Mouse (Mus musculus): ENCODE measurements around the gene Trim3.

Gene Trim3

DNA sequence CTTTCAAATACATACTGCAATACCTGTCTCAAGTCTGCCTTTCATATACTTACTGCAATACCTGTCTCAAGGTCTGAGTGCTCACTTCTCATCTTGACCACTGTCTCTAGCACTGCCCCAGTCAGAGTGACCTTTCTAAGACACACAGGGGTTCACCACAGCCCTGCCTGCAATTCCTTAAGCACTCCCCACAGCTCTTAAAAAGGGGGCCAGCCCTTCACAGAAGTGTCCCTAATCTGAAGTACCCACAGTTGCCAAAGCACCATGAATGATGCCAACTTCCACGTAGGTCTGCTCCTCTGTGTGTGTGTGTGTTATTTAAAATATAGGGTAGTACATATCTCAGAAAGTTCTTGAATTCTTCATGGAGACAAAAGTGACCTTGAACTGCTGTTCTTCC, 21.6 kb downstream of the Trim3 start:
- no peak for DNase-seq (ENCODE audit: low read depth, low spot score)

DNA sequence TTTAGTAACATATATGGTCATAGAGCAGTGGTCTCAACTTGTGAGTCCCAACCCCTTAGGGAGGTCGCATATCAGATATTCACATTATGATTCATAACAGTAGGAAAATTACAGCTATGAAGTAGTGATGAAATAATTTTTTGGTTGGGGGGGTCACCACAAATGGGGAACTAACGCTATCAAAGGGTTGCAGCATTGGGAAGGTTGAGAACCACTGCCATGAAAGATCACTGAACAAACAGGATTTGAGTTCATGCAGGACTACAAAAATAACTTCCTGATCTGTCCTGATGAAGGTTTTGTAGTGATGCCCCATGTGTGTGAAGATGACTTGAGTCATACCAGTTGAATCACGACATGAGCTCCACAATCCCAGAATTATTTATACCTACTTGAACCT, 24.9 kb downstream of the Trim3 start:
- DNase-seq (ENCODE audit: low read depth, low spot score), result no peak

DNA sequence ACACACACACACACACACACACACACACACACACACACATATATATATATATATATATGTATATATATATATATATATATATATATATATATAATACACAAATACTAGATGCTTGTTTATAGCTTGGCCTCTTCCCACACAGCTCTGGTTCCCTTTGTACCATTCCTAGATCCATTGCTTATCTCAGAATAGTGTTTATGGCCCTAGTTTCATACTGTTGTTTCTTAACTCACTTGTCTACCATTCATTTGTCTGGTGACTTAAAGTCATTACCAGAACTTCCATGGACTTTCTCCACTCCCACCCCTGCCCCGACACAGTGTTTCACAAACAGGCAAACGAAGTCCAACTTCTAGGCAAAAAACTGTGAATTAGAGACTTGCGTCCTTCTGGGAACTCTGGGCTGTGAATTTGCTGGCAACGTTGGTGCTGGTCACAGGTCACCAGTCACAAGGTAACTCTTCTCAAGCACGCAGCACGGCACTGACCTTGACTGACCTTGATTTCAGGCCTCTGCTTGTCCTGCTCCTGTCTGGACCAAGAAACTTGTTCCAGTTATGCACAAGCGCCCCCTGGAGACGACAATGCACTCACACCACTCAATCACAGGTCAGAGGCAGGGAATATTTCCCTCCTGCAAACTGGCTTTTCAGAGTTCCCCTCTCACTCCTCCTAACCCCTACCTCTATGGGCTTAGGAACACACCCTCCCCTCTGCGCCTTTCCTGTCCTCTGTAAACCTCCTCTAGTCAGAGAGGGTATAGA, 30.3 kb downstream of the Trim3 start:
- DNase-seq (ENCODE audit: low read depth, low spot score), result peak; percentile 70

DNA sequence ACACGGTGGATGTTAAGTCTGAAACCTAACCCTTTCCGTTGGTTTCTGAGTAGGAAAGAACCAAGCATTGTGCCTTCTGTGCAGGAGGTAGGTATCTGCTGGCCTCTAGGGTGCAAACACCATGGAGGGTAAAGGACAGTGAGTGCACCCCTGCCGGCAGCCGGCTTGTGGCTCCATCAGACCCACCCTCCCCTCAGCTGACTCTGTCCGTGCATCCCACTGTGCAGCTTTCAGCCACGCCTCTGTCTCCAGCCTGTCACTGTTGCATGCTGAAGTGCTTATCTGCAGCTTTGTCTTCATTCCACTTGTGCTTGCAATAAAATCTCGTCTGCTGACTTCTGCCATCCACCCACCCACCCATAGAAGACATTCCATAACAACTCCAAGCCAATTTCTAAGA, 43.3 kb downstream of the Trim3 start:
- no peak for DNase-seq (ENCODE audit: low read depth, low spot score)

DNA sequence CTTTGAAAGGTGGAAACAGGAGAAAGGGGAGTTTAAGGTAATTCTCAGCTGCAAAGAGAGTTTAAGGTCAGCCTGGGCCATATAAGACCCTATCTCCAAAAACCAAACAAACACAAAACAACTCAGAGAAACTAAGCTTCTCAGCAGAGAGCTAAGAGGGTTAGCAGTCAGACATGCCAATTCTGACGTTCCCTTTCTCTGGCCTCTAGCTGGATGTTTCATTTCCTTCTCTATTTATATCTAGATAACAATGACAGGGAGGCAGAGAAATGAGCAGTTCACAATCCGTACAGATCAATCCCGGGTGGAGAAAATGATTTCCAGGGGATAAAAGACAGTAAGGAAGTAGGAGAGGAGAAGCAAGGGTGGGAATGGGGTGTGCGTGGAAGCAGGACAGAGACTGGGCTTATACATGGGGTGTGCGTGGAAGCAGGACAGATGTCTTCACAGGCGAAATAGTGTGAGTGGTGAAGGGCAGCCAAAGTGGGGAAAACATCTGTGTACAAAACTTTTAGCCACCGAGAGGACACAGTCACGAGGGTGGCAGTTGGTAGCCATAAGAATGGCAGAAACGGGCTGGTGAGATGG, 45.0 kb downstream of the Trim3 start:
- DNase-seq (ENCODE audit: low read depth, low spot score), result no peak

DNA sequence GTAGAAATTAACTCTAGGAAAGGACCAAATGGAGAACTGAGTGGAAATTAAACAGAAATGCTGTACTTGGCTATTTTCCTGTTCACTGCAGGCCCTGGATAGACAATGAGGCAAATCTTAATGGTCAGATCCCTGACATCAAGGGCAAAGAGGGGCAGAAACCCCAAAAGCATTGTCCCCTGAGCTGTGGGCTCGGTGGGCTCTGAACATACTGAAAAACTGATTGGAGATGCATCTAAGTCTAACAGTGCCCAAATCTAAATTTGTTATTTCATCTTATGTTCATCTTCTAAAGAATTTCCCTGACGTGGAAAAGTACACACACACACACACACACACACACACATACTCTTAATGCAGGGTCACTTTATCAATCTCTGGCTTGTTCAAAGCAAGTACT, 51.4 kb downstream of the Trim3 start:
- DNase-seq (ENCODE audit: low read depth, low spot score), result no peak

DNA sequence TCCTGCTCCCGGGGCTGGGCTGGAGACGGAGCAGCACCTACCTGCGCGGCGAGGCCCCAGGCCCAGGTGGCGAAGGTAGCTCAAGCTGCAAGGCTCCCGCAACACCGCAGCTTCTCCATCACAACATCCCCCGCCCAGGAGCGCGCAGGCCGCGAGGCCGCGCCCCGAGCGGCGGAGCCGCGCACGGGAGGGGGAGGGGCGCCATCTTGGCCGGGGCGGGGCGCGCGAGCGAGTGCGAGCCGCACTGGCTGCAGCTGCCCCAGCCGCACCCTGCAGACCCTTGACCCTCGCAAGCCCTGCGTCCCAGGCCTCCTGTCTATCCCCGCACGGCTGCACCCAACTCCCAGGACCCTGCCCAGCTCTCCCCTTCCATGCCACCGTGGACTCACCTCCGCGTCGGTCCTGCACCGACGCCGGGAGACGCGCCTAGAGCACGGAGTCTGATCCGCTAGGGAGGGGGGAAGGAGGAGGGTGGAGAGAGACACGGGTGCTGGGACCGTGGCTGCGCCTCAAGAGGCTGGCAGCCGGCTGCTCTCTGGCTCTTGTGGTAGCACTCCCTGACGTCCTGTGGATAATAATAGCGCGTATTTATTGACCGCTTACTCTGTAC, 52.2 kb downstream of the Trim3 start, which contains the start of gene Apbb1:
Gene Apbb1 (minus strand): TSS at position 560 of the 610 bp plus-strand sequence.
- DNase-seq (ENCODE audit: low read depth, low spot score), result peak; percentile 79

DNA sequence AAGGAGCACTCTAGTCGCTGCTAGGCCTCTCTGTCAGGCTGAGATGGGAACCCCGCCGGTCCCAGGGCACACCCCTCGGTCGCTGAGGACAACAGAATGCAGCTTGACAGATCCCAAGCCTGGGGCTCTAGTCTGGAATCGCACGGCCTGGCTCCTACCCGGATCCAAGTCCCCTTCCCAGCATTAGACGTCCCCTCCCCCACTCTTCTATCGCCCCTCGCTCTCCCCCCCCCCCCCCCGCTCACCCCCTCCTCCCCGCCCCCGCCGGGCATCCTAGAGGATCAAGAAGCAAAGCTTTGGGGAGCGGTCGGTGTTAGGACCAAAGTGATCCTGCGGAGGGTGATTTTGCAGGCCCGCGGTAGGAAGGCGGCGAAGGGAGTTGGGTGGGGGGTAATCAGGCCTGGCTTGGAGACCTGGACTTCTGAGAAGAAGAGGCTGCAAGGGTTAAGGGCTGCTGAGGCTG, 52.7 kb downstream of the Trim3 start:
- DNase-seq (ENCODE audit: low read depth, low spot score), result peak; percentile 43

DNA sequence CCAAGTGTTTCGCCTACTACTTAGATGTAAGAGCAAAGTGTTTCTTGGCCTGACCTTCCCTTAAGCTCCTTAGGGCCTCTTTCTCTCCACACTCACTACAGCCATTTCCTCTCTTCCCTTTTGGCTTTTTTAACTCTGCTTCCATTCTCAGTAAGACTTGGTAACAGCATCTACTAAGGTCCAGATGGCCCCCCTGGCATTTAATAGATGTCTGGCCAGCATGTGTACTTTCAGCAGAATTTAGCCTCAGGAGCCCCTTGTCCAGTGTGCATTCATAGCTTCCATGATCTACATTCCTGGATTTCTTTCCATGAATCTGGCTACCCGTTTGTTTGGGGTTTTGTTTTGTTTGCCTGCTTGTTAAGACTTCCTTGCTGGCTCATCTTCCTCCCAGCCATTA, 54.9 kb downstream of the Trim3 start:
- no peak for DNase-seq (ENCODE audit: low read depth, low spot score)

DNA sequence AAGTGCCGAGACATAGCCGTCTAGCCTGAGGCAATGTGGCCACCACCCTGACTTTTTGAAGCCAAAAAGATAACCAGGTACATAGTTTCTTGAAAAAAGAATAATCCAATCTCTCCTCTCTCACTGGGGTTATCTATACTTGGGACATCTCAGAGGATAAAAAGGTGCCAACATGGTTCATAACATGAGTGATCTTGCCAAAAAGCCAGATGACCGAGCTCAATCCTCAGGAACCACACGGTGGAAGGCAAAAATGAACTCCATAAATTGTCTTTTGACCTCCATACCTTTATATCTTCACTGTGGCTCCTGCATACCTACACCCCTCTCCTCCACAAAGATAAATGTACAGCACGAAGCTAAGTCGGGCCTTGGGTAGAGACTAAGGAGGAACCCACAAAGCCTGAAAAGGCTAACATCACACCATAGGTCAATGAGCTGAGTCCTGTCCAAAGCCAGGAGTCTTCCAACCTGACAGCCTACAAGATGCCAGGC, 55.9 kb downstream of the Trim3 start:
- no peak for DNase-seq (ENCODE audit: low read depth, low spot score)

DNA sequence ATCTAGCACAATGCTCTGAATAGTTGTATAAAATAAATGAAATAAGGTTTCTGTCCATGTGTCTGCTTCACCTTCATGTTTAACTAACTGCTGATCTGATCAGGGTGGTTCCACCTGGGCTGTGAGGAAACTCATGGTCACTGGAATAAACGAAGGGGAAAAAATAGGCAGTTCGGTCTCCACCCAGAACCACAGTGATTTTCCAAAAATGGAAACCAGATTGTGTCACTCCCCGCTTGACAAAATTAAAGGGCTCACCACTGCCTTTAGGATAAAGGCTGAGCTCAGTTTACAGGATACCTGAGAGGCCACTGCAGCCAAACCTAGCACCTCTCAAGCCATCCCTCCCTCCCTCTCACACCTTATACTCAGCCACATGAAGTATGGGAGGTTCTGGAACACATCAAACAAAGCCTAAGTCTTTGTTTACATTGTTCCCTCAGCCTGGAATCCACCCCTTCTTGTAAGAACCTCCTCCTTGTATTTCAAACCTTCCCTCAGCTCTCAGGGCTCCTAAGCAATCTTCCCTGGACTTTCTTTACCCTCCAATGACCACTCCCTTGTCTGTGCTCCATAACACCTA, 57.1 kb downstream of the Trim3 start:
- no peak for DNase-seq (ENCODE audit: low read depth, low spot score)

DNA sequence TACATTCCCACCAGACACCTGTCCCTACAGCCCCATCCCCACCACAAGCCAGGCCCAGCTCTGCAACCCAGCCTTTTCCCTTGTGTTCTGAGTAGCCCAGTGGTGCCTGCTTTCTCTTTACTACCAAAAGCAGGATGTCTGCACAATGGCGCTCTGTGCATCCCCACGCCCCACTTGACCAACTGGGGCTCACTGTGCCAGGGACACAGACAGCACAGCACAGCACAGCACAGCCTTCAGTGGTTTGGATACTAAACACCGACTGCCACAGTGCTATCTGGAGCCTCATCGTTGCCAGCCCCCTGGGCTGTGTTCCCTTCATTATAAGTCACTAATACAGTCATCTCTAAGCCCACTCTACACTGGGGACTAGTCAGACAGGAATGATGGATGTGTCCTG, 58.8 kb downstream of the Trim3 start:
- no peak for DNase-seq (ENCODE audit: low read depth, low spot score)

DNA sequence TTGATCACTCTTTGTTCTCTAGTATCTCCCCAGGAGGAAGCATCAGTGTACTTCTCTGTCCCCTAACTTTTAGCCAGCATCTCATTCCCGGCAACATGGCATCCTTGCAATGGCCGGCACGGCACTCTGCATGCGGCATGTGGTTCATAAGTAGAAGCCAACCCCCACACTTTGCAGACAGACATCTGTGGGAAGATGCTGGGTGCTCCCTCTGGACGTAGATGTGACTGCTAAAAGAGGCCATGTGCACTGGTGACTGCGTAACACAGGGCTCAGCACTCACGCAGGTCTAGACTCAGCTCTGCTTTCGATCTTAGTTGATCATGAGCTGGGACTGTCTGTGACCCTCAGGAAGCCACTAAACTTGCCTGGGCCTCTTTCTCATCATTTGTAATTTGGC, 60.4 kb downstream of the Trim3 start:
- DNase-seq (ENCODE audit: low read depth, low spot score), result no peak

DNA sequence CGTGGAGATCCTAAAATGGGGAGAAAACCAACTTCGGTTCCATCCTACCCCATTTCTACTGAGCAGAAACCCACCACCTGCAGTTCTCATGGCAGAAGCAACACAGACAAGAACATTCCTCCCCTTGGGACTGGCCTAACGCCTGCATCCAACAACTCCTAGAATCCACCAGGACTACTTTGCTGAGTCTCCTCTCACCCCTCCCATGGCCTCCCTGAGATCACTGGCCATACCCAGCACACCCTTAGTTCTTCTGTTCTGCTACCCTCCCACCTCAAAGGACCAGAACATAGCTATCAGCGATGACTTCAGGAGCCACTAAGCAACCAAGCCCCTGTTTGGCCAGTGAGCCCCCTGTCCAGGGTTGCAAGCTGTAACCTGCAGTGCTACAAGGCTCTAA, 62.6 kb downstream of the Trim3 start:
- no peak for DNase-seq (ENCODE audit: low read depth, low spot score)

DNA sequence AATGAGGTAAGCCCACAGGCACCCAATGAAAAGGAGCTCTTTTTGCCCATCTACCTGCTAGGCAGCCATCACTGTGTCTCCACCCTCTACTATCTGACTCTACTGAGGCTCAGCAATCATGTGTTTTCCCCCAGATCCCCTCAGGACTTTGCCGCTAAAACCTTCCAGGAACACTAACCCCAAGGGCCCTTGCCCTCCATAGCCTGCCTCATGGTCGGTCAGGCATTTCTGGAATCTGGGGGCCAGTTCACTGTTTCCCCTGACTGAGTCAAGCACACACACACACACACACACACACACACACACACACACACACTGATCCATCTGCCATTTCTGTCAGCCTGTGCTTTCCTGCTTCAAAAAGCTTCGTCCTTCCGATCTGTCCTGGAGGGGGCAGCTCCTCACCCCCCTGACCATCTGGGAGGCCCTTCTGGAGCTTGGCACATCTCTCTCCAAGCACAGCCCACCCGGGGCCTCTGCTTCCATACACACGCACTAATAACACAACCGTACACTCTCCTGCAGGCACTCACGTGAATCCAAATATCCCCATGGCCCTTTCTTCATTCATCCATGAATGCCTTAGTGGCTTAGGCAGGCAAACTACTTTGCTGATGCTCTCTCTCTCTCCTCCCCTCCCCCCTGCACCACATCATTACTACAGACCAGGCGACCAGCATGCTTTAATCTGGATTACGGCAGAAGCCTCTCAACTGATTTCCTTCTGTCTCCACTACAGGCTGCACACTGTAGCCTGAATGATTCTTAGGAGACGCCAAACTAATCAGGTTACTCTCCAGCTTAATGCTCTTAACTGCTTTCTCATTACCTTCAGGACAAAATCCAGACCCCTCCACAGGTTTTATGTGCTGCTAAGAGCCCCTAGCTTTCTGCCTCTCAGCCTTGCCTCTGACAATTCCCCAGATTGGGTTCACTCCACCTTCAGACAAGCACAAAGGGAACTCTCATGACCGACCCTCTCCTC, 63.6 kb downstream of the Trim3 start:
- no peak for DNase-seq (ENCODE audit: low read depth, low spot score)

DNA sequence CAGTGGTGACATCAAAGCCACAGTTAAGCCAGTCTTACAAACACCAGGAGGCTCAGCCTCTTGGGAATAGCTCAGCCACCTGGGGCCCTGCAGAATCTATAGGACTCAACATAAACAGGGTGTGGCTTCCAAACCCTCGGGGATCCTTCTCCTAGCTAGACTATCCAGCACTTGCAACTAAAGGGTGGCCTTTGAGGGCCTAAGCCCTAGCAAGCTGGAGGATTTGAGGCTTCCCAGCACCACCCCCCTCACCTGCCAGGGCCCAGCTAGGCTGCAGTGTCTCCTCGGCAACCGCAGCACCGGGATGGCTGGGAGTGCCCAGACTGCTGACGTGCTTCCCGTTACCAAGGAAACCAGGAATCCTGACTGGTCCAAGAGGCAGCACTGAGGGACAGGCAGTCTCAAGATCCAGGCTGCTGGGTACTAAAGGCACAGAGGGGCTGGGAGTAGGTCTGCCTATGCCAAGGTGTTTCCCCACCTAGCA, 64.3 kb downstream of the Trim3 start:
- DNase-seq (ENCODE audit: low read depth, low spot score), result peak; percentile 55

DNA sequence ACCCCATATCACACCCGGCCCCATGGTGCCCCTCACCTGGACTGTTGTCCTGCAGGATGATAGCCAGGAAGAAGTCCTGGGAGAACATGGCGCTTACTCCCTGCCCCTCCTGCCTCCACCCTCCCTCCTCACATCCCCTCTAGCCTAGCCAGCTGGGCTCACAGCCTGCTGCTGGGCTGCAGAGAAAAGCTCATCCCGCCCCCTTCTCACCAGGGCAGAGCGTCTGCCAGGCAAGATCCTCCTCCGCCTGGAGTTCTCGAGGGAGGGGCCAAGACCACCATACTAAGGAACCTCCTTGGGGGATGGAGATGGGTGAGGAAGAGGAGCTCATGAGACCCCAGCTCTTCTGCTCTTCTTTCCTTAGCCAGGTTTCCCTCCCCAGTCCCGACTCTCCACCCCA, 64.8 kb downstream of the Trim3 start:
- no peak for DNase-seq (ENCODE audit: low read depth, low spot score)

DNA sequence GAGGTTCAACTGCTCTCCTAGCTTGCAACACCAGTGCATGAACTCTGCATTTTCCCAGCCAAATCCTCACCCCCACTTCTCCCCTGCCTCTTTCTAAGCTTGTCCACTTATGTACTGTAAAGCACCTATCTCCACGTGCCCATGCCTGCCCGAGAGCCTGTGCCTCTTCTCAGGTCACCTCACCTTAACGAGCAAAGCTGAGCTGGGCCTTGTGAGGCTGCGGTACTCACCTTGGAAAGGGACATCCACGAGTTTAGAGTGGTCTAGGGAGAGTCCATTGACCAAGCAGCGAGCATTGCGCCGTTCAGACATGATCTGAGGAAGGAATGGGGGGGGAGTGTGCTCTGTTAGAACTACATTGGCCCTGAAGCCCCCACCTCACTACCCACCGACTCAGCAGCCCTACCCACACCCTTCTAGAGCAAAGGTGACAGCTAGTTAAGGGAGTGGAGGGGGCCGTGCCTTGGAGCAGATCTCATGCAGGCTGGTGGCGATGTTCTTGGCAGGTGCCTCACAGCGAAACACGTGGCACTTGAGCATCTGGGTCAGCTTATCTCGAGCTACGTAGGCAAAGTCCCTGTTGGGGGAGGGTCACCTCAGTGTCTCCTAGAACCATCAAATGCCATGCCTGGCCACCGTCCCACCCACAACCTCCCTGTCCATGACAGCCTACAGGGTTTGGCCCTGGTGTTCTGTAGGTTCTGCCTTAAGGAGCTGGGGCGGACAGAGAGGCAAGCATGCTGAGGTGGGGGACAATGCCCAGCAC, 68.1 kb downstream of the Trim3 start:
- no peak for DNase-seq (ENCODE audit: low read depth, low spot score)

DNA sequence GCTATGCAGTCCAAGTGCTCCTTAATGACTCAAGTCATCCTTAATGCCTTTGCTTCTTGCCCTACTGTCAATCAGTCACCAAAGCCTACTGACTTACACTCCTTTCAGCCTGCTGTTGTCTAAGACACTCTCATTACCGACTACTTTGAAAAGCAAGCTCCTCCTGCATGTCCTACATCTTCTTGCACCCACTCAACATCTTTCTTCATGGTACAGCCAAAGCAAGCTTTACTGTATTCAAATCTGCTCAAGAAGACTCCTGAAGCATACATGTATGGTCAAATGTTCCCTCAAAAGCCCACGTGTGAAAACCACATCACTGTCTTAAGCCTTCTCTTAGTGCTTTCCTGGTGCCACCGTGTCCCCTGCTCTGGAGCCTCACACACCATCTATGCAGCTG, 70.0 kb downstream of the Trim3 start:
- DNase-seq (ENCODE audit: low read depth, low spot score), result no peak

DNA sequence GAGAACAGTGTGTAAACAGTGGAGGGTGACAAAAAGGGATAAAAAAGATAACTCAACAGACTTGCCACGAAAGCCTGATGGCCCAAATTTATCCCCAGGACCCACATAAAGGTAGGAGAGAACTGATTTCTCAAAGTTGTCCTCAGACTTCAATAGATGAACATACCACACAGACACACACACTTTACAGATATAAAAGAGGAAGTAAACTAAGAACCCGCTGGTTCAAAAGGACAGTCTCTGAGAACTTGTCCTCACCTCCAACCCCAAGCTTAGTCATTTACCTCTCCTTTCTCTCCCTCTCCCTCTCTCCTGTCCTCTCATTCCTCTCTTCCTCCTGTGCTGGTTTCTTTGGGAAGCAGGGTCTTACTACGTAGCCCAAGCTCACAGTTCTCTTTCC, 71.1 kb downstream of the Trim3 start:
- DNase-seq (ENCODE audit: low read depth, low spot score), result no peak
